Comparison of ENCODE assay signal across 19 mouse cellular contexts in the genomic region with DNA sequence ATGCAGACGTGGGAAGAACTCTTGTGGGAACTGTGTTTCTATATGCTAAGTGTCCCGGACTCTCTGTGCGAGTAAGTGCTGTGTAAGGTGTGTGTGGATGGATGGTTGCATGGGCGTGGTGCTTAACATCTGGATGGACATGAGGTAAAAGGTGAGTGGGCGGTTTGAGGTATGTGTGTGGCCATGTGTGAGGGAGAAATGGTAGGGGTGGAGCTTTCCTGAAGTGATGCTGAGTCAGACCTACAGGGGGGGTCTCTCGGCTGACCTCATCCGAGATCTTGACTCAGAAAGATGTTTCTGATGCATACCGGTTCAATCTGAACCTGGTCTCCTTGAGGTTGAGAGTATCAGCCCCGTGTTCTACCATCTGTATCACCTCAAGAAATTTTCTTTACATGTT. TPM values are rescaled to one million over a fixed set of nuclear protein-coding genes. Genes with fewer than 3 reads are reported as not detected.
"Had no signal": no experiment of that assay in that cellular context is flagged by ENCODE, and none has a peak within 500 bp of the region (broad histone marks: within the 10 kb centered on the region; RNA-seq: fewer than 3 reads in every experiment).

No protein-coding gene starts in this region.

- H3K4me1 ChIP-seq: limb, embryonic 12.5 days; limb, embryonic 15.5 days; neural tube, embryonic 12.5 days had no signal

- ATAC-seq: liver, postnatal 0 days; lung, postnatal 0 days; midbrain, embryonic 13.5 days had no signal

- DNase-seq: kidney, adult 8-10 months; kidney, postnatal 10 days; kidney, postnatal 36 days; left cerebral cortex, postnatal 4 days; liver, postnatal 0 days; lung, embryonic 14.5 days; thymus, adult 18-20 months; thymus, postnatal 36 days had no signal

- H3K9ac ChIP-seq: kidney, embryonic 15.5 days; limb, embryonic 12.5 days; limb, embryonic 15.5 days; liver, embryonic 14.5 days; liver, postnatal 0 days; lung, embryonic 14.5 days; midbrain, embryonic 13.5 days; neural tube, embryonic 12.5 days had no signal

- H3K4me3 ChIP-seq: kidney, embryonic 15.5 days; left cerebral cortex, adult 2 months; limb, embryonic 12.5 days; limb, embryonic 15.5 days; midbrain, embryonic 13.5 days; neural tube, embryonic 12.5 days had no signal

- H3K27ac ChIP-seq: kidney, embryonic 15.5 days; limb, embryonic 12.5 days; limb, embryonic 15.5 days; liver, embryonic 14.5 days; macrophage; midbrain, embryonic 13.5 days; neural tube, embryonic 12.5 days had no signal

- H3K9me3 ChIP-seq: kidney, embryonic 15.5 days; limb, embryonic 12.5 days; limb, embryonic 15.5 days; midbrain, embryonic 13.5 days; neural tube, embryonic 12.5 days had no signal

- H3K4me2 ChIP-seq: kidney, embryonic 15.5 days; limb, embryonic 12.5 days; limb, embryonic 15.5 days; liver, embryonic 11.5 days; lung, embryonic 14.5 days; midbrain, embryonic 13.5 days; neural tube, embryonic 12.5 days had no signal

- H3K36me3 ChIP-seq: kidney, embryonic 15.5 days; limb, embryonic 12.5 days; limb, embryonic 15.5 days; midbrain, embryonic 13.5 days; neural tube, embryonic 12.5 days had no signal

RNA-seq across cellular contexts. Expression of gene Dlgap3, which starts 12.0 kb away (rescaled TPM):
- total RNA-seq: megakaryocyte, adult 5-6 weeks had no signal
- polyA plus RNA-seq: macrophage had no signal
